Mouse (Mus musculus): ENCODE results near the gene Ubr4.

The Ubr4 gene

DNA sequence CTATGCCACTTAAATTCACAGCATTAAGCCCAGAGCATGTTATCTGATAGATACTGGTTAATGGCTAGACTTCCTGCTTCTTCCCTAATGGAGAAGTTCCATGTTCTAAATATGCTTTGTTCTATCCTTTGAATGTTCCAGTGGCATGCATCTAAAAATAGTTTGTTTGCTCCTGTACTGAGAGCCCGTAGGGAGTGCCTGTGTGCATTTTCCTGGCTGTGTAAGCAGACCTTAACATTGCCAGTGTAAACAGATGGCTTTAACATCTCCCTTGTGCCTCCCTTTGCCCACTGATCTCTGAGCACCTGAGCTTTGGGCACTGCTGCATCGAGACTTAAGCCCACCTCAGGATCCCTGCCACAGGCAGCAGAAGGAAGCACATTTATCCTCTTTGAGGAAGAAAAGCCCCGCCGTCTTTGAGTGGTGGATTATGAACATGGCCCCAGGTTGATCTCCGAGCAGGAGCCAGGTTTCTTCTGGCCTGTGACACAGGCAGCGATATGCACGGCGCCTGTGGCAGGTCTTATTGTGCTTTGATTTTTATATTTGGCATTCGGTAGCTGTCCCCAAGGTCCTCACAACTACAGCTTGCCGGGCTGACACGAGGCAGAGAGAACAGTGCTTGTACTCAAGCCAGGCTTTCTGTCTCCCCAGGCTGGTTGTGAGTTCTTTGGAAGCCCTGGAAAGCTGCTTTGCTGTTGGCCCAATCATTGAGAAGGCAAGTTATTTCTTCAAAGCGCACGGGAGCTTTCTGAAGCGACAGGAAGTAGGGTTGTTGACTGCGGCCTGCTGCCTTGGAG lies 80.8 kb downstream of the Ubr4 start:
- DNase-seq: peak; percentile 11

DNA sequence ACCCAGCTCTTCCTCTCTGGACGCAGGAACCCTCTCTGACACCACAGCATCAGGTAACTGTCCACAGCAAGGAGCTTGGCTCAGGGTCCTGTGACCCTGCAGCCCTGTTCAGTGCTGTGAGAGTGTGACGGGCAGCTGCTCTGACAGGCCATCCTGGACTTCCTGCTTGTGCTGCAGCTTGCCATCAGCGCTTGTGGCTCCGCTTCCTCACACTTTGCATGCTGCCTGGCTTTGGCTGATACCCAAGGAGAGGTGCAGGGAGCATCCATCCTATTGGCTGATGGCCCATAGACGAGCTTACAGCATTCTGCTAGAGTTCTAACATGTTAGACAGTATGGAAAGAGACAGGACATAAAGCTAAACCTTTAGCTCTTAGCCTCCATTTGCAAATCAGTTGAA lies 88.8 kb downstream of the Ubr4 start:
- DNase-seq: no peak

- no peak for DNase-seq
Observed at GRCm38 (mm10) chr4:139441806-139442205, 89.4 kb downstream of the Ubr4 start.

DNA sequence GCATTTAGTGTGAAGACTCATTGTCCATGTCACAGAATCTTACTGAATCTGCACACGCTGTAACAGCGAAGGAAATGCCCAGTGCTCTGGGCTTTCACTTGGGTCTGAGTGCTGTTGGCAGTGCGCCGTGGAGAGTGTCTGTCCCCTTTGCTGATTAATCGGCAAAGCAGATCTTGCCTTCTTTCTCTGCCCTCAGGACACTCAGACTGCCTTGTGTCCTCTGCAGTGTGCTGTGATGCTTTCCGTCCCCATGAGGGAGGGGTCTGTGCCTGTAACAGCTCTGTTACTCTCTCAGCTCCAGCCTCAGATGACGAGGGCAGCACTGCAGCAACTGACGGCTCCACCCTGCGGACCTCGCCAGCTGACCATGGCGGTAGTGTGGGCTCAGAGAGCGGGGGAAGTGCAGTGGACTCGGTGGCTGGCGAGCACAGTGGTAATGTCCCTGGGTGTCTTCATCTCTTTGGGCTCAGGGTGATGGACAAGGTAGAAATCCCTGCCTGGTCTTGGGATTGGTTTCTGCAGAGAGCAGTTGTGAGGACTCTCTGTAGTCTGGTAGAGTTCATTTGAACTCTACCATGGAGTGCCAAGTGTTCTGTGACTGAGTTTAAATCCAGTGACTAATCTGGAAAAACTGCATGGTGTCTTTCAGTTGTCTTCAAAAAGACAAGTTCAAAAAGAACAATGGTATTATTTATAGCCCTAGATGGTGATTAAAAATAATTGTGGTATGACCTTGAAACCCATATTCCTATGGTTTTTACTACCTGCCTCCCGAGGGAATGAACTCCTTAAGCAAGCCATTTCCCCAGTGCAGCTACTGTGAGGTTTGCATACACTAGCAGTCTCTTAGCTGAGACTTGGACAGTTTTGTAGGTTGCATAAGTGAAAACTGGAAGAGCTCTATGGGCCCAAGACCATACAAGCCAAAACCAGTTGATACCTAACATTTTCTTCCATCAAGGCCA lies 90.3 kb downstream of the Ubr4 start:
- DNase-seq: no peak

- no peak for DNase-seq
Observed at GRCm38 (mm10) chr4:139444315-139444714, 91.9 kb downstream of the Ubr4 start.

DNA sequence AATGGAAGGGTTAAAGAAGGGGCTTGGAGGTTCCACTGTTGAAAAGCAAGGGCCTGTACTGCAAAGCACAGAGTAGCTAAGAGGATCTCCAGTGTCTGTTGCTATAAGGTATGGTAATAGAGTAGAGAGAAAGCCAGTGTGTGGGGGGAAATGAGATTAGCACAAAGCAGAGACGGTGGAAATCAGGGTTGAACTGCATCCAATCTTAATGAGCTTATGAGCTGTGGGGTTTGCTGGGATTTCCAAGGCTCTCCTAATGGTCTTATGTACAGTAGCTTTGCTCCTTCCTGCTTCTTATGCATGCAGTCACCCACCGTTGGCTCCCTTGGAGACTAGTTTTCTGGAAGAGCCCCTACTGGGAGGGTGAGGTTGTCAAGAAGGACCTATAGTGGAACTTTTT lies 93.8 kb downstream of the Ubr4 start:
- DNase-seq: peak; percentile 74

- DNase-seq: no peak
Observed at GRCm38 (mm10) chr4:139446731-139447675, 94.6 kb downstream of the Ubr4 start.

- no peak for DNase-seq
Observed at GRCm38 (mm10) chr4:139452944-139453700, 100.7 kb downstream of the Ubr4 start.

GRCm38 (mm10) chr4:139454339-139454738 lies 101.9 kb downstream of the Ubr4 start:
- DNase-seq: no peak

DNA sequence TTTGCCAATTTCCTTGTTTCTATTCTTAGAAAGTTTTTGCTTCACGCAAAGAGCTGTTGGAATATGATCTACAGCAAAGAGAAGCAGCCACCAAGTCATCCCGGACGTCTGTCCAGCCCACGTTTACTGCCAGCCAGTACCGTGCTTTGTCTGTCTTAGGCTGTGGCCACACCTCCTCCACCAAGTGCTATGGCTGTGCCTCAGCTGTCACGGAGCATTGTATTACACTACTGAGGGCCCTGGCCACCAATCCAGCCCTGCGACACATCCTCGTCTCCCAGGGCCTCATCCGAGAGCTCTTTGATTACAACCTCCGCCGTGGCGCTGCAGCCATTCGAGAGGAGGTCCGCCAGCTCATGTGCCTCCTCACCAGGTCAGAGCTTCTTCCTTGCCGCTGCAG lies 107.6 kb downstream of the Ubr4 start:
- no peak for DNase-seq

- no peak for DNase-seq
Observed at GRCm38 (mm10) chr4:139464163-139464562, 111.8 kb downstream of the Ubr4 start.

GRCm38 (mm10) chr4:139466541-139466940 lies 114.1 kb downstream of the Ubr4 start:
- DNase-seq: no peak

- DNase-seq: peak; percentile 84
Observed at GRCm38 (mm10) chr4:139470198-139470597, 117.8 kb downstream of the Ubr4 start.

- no peak for DNase-seq
Observed at GRCm38 (mm10) chr4:139476663-139477625, 124.5 kb downstream of the Ubr4 start.

DNA sequence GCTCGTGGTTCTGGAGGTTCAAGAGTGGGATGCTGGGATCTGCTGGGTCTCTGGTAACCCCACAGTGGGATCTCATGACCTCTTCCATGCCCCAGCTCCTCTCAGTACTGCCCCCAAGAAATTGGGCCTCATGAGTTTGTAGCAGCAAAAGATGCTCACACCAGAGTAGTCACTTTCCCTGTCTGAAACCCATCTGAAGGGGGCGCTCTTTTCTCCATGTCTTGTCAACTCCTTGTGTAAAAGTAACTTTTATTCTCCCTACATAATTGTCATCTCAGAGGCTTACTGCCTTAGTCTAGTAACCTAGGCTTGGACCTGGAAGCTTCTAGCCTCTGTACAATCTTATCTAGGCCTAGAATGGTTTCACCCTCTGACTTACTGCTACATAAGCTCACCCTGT lies 125.6 kb downstream of the Ubr4 start:
- DNase-seq: no peak

DNA sequence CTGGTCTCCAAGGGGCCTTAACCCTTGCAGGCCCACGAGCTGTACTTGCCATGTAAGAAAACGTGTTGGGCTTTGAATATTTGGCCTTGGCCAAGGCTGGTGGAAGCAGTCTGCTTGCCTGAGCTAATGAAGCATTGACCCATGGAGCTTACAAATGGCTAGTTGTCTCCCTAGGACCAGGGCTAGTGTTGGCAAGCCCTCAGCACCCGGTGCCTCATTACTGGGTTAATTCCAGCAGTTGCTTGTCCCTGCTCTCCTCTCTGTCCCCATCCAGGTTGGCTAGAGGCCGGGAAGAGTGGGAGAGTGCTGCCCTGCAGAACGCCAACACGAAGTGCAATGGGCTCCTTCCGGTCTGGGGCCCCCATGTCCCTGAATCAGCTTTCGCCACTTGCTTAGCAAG lies 126.8 kb downstream of the Ubr4 start:
- no peak for DNase-seq

- no peak for DNase-seq
Observed at GRCm38 (mm10) chr4:139481400-139481799, 129.0 kb downstream of the Ubr4 start.

GRCm38 (mm10) chr4:139483461-139484105 lies 131.2 kb downstream of the Ubr4 start:
- DNase-seq: no peak

GRCm38 (mm10) chr4:139484496-139484895 lies 132.1 kb downstream of the Ubr4 start:
- no peak for DNase-seq

DNA sequence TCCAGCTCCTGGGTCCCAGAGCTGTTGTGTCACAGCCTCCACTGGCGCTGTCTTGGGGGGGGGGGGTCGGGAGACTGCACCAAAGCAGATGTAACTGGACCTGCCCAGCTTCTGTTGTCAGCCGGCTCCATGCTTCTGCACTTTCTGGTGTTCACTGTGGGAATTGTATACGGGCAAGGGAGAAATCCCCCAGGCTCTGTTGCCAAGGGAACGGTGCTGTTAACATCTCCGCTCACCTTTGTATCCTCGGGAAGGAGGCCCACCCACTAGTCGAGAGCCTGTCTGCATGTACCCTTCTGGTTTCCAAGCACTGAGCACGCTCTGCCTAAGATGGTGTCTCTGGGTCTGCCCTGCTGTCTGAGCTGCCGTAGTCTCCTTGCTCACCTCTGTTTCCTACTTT lies 134.7 kb downstream of the Ubr4 start:
- DNase-seq: peak; percentile 24

Measured in retina, postnatal 1 day (tissue).